Mouse (Mus musculus) lung, adult 2 months (tissue): ENCODE results near the gene Thsd4.

ENCODE experiments used
- CTCF ChIP-seq: fragments of 200-500 bp; IDR thresholded peaks from 2 replicates; pipeline ENCODE4 v1.5.1; 2011; ENCODE audit warnings: mild to moderate bottlenecking, low read length, control low read depth; ENCODE audit not compliant: insufficient read depth
- POLR2A ChIP-seq: fragments of 200-500 bp; IDR thresholded peaks from 2 replicates; pipeline ENCODE4 v1.6.1; 2011; ENCODE audit warnings: low read depth, mild to moderate bottlenecking, control low read depth, low read length, borderline replicate concordance; ENCODE audit errors: extremely low read depth

GRCm38 (mm10) chr9:60148988-60149387 lies 372.9 kb downstream of the Thsd4 start:
- no peak for TF ChIP-seq POLR2A
- TF ChIP-seq CTCF, result no peak
